Mouse (Mus musculus): Measurements from ENCODE around the gene Isoc2a.

The Isoc2a gene

GRCm38 (mm10) chr7:4915669-4916416 lies 38.9 kb downstream of the Isoc2a start:
- DNase-seq (ENCODE audit: low read depth, low spot score), result no peak

GRCm38 (mm10) chr7:4917494-4917893 lies 40.5 kb downstream of the Isoc2a start:
- DNase-seq (ENCODE audit: low read depth, low spot score), result no peak

- no peak for DNase-seq (ENCODE audit: low read depth, low spot score)
These were observed 41.7 kb downstream of the Isoc2a start for GRCm38 (mm10) chr7:4918681-4919080.

GRCm38 (mm10) chr7:4919096-4919495 lies 42.1 kb downstream of the Isoc2a start:
- no peak for DNase-seq (ENCODE audit: low read depth, low spot score)

- DNase-seq (ENCODE audit: low read depth, low spot score), result no peak
These were observed 43.0 kb downstream of the Isoc2a start for GRCm38 (mm10) chr7:4919971-4920370.

GRCm38 (mm10) chr7:4920496-4920895 lies 43.5 kb downstream of the Isoc2a start:
- DNase-seq (ENCODE audit: low read depth, low spot score), result no peak

GRCm38 (mm10) chr7:4920976-4921823 lies 44.2 kb downstream of the Isoc2a start:
- DNase-seq (ENCODE audit: low read depth, low spot score), result no peak

GRCm38 (mm10) chr7:4921824-4922482 lies 45.0 kb downstream of the Isoc2a start, which contains the start of gene Nat14:
Nat14 (plus strand) TSS chr7:4922028.
- no peak for DNase-seq (ENCODE audit: low read depth, low spot score)

GRCm38 (mm10) chr7:4922508-4922907 lies 45.6 kb downstream of the Isoc2a start:
- no peak for DNase-seq (ENCODE audit: low read depth, low spot score)

- no peak for DNase-seq (ENCODE audit: low read depth, low spot score)
These were observed 46.1 kb downstream of the Isoc2a start for GRCm38 (mm10) chr7:4922931-4923565.

- no peak for DNase-seq (ENCODE audit: low read depth, low spot score)
These were observed 46.8 kb downstream of the Isoc2a start for GRCm38 (mm10) chr7:4923586-4924364.

- DNase-seq (ENCODE audit: low read depth, low spot score), result no peak
These were observed 47.5 kb downstream of the Isoc2a start for GRCm38 (mm10) chr7:4924483-4924882.

- DNase-seq (ENCODE audit: low read depth, low spot score), result no peak
These were observed 47.9 kb downstream of the Isoc2a start for GRCm38 (mm10) chr7:4924891-4925301.

GRCm38 (mm10) chr7:4925441-4926381 lies 48.8 kb downstream of the Isoc2a start, which contains the start of gene Ssc5d:
Ssc5d (plus strand) TSS chr7:4925785.
- no peak for DNase-seq (ENCODE audit: low read depth, low spot score)

GRCm38 (mm10) chr7:4926849-4927248 lies 49.9 kb downstream of the Isoc2a start:
- DNase-seq (ENCODE audit: low read depth, low spot score), result no peak

GRCm38 (mm10) chr7:4927711-4928110 lies 50.8 kb downstream of the Isoc2a start:
- DNase-seq (ENCODE audit: low read depth, low spot score), result no peak

GRCm38 (mm10) chr7:4928323-4928722 lies 51.4 kb downstream of the Isoc2a start:
- no peak for DNase-seq (ENCODE audit: low read depth, low spot score)

- DNase-seq (ENCODE audit: low read depth, low spot score), result no peak
These were observed 56.1 kb downstream of the Isoc2a start for GRCm38 (mm10) chr7:4933103-4933502.

GRCm38 (mm10) chr7:4934160-4934914 lies 57.4 kb downstream of the Isoc2a start:
- DNase-seq (ENCODE audit: low read depth, low spot score), result no peak

Measured in WW6 (cell line).